Mouse (Mus musculus): ENCODE measurements at regions not wholly inside any gene's neighbourhood (a gene's known extent, or its start where the extent isn't known, plus 50 kb on each side); places are given as distances from the start of the nearest gene placed in this dataset.

DNA sequence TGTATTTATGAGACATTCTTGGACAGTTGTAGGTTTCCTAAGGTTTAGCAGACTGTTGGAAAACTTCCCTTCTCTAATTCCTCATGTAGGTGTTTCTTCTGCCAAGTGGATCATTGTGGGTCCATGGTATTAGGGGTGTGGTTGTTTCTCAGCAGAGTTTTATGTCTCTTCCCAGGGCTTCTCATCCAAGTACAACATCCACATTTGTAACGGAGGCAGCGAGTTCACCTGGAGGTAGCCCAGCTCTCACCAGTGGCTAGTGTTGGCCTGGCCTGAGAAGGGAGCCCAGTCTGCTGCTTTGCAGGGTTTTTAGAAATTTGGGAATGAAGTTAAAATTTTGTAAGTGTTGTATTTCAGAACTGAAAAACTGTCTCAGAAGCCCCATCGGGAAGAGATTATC, 122.4 kb downstream of the Wnt5a start:
- no peak for DNase-seq

DNA sequence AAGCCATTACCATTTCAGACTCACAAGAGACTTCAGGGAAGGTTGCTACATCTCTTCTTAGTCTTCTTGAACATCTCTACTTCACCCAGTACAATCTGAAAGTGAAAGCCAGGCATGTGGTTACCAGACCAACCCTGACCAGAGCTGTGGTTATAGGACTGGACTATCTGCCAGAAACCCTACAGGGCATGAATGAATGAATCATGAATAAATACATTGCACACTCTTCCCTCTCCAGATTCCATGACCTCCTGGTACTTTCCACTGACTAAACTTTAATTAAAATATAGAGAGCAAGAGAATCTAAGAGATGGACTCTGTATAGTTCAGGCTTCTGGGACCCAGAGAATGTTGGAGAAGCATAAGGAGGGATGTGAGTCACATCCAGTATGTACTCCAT, 130.6 kb downstream of the Wnt5a start:
- DNase-seq: no peak

DNA sequence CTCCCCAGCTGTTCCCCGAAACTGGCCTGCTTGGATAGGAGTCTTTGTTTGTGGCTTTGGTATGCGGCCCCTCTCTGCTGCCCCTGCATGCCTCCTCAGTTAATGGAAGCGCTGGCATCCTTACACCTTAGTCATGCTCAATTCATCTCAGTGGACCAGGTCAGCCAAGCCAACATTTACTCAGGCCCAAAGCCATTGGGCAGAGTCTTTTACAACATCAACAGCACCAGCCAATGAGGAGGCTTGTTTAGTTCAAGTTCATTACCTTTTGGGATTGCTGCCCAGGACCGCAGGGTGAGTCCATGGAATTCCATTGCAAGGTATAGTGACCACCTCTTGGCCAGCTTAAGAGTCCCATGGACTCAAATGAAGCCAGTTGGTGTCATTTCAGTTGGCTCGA, 134.5 kb downstream of the Wnt5a start:
- no peak for DNase-seq

DNA sequence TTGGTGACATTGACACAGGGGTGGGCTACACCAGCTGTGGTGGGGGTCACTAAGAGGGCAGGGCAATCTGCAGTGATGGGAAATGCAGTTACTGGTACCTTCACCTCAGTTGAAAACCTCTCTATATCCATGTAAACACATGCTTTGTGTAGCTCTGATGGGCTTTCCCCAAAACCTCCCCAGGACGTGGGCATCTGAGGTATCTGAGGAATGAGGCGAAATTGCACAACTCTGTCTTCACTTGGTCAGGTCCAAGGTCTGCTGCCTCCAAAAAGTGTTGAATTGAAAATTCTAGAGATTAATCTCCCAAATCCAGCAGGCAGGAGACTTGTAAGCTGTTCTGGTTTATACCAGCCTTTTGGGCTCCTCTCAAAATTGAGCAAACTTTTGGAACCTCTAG, 141.3 kb downstream of the Wnt5a start:
- DNase-seq: no peak

DNA sequence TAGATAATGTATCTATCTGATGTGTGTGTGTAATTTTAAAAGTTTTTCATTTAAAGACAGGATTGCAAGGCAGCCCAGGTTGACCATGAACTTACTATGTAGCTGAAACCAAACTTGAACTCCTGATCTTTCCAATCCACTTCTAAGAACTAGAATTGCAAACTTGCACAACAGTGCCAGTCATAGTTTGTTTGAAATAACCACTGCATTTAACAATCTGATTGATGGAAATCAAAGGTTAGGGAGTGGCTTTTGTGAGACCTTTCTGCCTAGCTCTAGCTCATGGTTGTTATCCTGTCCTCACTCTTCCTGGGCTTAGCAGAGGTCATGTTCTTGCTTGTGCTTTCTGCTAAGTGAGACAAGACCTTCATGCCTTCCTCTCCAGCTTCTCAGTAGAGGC, 144.9 kb downstream of the Wnt5a start:
- no peak for DNase-seq

DNA sequence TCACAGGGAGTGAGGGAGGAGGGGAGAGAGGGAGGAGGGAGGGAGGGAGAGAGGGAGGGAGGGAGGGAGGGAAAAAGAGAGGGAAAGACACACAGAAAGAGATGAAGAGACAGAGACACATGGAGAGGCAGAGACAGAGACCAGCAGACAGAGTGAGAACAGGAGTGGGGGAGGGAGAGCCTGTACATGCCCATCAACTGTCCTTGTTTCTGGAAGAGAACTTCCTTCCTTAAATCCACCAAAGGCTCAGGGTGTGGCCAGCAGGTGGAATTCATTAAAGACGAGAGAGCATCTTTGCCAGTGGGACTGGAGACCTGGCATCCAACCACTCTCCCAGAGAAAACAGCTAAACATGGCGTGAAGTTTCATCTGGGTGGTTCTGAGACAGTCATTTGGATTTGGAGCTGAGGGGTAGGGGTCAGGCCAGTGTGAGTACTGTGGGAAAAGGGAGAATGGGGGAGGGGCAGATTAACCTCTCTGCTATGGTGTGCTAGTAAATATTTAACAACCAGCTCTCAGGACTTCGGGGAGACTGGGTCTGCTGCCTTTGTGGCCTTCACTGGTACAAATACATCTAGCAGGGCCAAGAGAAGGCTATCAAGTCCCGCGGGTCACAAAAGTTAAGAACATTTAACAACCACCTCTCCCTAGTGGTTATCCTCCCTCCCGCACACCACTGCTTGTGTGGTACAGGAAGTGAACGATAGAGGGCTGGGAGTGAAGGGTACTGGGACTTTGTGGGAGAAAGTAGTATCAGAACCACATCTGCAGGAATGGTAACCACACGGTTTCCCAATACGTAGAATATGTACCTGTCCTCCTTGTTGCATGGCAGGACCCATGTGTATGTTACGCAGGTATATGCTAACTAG, 148.7 kb downstream of the Wnt5a start:
- peak; percentile 37 for DNase-seq

DNA sequence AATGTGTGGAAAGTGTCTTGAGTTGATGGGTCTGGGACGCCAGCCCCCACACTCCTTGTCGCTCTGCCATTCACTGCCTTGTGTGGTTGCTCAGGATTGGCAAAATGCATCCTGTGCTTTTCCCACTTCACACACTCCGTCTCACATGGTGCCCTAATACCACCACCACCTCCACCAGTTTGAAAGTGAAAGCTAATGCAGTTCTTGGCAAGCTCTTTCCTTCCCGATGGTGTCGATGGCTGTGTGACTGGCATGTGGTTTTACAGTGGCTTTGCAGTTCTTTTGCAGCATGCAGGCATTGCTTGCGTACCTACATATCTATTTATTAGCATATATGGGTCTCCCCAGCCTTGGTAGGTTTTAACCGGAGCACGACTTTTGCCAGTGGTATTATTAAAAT, 152.7 kb downstream of the Wnt5a start:
- DNase-seq: no peak

DNA sequence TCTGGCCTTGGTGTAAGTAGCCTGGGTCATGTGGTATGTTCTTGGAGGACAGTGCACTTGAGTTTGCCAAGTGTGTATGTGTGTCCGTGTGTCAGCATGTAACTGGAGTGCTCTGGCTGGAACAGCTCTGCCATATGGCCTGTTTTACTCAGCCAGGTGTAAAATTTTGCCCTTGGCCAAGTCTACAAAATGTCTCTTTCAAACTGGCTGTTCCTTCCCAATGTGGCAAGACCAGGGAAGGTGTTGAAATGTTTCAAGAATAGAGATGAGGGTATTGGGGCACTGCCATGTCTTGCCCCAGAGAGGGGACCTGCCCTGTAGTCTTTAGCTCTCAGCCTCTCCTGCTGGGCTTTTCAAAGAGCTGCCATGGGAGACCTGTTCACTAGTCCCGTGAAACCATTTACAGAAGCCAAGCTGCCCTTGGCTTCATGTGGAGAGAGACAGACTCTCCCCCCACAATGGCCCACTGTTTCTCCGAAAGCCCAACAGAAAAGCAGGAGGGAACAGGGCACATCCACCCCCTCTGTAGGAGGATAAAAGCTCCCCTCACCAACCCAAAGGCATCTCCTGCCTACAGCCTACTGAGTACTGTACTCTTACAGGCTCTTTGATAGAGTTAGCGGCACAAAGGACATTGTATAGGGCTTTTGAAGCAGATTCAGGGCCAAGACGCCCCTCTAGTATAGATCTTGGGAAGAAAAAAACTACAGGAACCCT, 156.5 kb downstream of the Wnt5a start:
- no peak for DNase-seq

DNA sequence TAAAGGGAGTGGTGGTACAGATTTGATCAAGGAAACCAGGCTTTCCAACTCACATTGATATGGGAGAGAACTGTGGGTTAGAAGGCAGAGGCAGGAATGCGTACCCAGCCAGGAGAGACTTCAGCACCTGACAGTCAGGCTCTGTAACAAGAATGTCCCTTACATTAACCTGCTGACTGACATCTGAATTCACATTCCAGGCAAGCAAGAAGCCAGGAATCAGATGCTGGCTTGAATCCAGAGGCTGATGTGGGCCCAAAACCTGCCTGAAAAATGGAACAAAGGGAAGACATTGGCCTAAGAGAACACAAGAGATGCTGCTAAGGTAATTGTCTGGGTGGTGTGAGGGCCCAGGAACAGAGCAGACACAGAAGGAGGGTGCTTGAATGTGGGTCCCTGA, 158.8 kb downstream of the Wnt5a start:
- peak; percentile 49 for DNase-seq

DNA sequence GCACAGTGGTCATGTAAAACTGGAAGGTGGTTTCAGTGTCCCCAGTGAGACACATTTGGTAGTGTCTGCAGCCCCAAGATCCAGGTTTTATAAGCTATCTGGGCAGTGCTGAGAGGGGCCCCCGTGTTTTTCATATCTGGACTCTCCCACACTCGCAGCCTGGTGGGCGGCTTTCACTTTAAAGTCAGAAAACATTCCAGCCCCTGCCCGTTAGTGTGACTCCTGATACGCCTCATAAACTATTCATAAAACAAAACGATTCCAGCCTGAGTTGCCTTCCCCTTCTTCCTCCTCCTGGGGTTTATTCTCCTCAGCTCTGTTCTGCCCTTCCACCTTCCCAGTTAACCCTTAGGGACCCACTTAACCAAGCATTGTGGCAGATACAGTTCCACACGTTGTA, 159.6 kb downstream of the Wnt5a start:
- peak; percentile 34 for DNase-seq

DNA sequence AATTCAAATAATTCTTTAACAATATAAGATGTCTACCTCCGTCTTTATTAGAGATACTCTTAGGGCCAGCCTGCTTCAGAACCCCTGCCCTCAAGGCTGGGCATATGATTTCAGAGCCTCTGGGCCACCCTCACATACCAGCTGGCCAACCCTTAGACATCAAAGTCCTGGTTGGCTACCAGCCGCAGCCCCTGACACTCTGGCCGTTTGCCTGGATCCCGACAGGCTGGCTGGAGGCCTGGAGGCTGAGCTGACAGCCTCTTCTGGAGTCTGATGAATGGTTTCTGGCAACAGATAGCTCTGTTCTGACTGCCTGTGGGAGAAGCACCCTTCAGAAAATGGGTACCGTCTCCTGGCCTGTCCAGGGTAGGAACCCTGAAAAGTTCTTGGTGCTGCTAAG, 170.9 kb downstream of the Wnt5a start:
- peak; percentile 74 for DNase-seq

DNA sequence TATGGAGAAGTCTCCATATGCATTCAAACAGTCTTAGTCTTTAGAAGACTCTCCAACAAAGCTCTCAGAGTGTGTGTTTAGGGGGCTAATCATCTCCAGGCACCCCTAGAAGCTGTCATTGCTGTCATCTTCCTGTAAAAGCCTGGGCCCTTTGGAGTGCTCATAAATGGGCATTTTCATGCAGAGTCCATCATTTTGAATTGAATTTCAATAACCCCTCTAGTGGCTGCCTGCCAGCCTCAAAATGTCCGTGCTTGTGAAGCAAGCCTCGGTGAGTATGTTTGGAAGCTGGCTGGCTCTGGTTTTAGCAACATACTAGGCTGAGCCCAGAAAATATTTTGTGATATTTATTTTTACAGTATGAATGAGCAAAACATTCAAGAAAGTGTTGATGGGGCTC, 195.2 kb downstream of the Wnt5a start:
- no peak for DNase-seq

DNA sequence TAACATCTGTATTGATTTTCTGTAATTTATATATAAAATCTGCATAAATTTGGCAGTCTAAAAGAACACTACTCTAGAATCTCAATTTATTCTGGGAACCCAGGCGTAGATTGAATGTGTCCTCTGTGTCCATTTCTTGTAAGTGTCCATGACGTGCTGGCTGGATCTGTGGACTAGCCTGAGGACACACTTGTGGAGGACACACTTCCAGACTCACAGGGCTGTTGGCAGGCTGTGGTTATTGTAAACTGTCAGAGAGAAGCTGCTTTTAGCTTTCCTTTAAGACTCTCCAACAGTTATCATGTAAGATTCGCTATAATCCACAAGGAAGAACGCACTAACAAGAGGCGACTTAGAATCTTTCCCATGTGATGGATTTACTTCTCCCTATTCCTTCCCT, 200.2 kb downstream of the Wnt5a start:
- no peak for DNase-seq

DNA sequence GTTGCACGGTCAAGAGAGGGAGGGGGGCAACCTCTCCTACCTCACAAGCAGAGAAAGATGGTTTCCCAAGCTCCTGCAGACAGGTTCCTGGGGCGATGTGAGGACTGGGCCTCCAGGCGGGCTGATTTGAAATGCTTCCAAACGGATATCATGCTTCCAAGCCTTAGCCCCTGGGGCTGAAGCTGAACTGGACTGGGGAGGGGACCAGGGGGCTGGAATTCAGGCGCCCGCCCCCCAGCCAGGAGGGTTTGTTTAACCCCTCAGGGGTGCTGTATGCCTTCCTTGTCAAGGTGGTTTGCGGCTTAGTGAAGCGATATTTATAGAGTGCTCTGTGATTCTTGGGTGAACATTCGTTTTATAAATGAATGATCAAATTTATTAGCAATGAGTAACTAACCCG, 210.0 kb downstream of the Wnt5a start:
- no peak for DNase-seq

DNA sequence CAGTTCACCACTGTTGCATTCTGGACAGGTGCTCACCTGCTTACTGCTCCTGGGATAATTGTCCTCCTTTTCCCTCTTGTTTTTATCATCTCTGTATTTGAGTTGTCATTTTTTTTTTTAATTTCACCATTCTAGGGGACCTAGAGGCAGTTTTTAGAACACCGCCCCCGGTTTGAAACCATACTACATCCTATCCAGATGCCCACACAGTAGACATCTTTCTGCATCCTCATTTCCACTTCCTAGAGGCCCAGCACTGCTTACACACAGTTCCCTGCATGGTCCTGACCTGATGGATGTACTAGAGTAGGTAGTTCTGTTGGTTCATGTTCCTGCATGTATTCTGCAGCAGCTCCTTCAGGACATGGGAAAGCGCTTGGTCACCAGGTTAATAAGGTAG, 216.0 kb downstream of the Wnt5a start:
- no peak for DNase-seq

DNA sequence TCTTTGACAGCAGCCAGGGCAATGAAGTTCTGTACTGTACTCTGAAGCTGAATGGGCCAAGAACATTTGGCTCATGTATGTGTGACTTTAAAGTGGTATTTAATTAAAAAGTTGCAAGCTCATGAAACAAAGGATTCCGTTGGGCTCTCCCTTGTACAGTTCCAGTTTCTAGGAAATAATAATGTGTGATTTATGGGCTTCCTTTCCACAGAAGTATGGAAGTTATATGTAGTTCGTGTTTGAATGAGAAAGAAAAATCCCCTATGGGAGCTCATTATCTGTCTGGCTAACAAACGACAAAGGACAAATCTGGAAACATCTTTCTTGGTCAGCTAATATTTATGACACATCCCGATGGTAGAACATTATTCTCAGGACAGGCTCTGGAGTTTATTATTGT, 221.1 kb downstream of the Wnt5a start:
- DNase-seq: no peak

DNA sequence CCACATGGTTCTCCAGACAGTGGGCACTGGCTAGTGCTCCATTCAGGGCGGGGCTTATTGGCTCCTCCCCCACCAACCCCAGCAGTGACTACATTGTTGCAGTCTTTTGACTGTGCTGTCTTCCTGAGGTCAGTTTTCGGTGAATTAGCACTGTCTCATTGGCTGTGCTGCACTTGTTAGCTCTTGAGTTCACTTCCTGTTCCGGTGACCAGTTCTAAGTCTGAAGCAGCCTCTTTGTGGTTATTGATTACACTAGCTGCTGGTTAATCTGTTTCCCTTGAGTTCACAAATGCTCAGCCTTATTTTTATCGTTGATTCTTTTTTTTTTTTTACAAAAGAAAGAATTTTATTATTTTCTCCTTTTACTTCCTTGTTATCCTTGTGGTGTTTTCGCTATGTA, 228.9 kb downstream of the Wnt5a start:
- no peak for DNase-seq

DNA sequence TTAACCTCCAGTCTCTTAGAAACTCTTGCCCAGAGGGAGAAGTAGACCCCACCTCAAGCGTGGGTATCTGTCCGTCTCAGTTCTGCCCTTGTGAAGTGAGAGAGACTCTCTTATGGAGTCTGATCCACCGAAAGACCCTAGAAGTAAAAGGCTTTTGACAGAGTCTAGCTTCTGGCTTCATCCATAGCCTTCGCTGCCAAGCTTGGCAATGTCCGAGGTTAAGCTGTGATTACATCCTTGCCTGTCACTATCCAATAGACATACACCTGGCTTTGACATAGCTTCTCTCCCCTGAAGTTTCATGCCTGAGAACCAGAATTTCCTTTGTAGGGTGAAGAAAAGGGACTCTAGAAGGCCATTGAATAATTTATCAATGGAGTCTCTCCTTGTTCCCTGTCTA, 230.9 kb downstream of the Wnt5a start:
- no peak for DNase-seq

DNA sequence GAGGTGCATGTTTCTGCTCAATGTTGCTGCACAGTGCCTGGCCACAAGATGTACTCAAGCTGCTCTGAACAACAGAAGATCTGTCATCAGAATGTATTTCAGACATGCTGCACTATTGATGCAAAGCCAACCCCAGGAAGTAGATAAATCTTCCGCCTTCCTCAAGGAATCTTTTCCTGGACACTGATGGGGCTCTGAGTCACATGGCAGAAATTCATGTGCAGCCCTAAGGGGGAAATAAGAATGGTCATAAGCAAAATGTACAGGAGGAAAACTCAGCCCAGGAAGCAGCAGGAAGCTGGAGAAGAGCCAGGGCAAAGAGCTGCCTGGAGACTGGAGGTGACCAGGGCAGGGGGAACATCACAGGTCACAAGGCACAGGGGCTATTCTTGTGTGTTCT, 235.5 kb downstream of the Wnt5a start:
- peak; percentile 15 for DNase-seq

DNA sequence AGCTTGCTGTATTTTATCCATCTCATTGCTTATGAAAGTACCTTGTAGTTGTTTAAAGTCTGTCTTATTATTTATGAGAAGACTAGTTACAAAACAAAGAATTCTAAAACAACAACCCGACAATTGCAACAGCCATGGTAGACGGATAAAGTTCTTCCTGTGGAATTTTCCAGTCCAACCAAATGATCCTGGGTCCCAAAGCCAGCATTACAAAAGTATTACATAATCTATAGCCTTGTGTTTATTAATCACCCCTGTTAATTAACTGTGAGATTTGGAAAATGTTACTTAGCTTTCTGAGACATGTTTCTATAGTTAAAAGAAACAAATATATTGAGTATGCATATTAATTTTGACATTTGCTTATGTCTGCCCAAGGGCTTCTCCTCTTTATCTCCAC, 236.9 kb downstream of the Wnt5a start:
- DNase-seq: no peak

DNA sequence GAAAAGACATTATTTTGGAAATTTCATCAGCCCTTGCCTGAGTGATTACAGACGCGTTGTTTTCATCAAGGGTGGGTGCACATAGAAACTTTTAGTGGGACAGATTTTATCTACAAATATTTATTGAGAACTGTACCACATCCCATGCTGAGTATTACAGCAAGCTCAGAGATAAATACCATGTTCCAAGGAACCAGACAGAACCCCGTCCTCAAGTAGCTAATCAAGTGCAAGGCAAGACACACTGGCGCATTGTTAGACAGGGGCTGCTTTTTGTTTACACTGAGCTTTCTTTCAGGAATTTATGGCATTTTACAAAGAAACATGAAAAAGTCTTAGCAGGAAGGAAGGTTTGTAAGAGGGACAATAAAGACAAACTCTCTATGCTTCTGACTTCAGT, 239.1 kb downstream of the Wnt5a start:
- no peak for DNase-seq

DNA sequence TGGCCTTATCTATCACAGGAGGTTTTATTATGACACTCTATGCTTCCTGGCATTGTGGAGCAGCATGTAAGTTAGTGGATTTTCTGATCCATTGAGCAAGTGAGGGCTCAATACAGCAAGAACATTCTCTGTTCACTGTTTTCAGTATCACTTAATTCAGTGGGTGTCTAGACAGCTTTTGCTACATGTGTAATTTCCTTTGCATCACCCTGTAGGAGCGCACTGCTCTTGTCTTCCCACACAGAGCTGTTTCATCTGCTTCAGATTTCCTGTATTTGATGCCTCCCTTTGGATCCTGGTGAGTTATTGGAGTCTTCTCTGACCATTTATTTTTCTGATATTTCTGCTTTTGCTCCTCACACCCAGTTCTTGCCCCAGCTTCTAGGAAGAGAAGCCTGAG, 245.8 kb downstream of the Wnt5a start:
- DNase-seq: no peak

DNA sequence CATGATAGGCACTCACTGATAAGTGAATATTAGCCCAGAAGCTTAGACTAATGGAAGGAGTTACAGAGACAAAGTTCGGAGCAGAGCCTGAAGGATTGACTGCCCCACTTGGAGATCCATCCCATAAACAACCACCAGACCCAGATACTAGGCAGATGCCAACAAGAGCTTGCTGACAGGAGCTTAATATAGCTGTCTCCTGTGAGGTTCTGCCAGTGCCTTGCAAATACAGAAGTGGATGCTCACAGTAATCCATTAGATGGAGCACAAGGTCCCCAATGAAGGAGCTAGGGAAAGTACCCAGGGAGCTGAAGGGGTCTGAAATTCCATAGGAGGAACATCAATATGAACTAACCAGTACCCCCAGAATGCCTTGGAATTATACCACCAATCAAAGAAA, 252.8 kb upstream of the Lrtm1 start:
- DNase-seq: no peak

DNA sequence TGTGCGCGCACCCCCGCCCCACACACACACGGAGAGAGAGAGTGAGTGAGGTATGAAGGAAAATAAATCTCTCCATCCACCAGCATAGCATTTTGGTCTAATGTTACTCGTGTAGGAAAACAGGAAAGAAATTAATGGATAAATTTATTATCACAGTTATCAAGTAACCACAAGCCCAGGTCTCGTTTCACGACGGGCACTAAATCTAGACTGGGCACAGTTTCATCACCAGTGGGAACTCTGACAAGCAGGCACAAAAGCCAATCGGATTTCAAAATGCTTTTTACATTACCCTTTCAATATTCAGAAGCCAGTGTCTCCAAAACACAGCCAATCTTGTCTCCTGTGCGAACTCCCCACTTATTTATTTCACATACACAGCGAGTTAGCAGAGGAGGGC, 244.9 kb upstream of the Lrtm1 start:
- DNase-seq: no peak

DNA sequence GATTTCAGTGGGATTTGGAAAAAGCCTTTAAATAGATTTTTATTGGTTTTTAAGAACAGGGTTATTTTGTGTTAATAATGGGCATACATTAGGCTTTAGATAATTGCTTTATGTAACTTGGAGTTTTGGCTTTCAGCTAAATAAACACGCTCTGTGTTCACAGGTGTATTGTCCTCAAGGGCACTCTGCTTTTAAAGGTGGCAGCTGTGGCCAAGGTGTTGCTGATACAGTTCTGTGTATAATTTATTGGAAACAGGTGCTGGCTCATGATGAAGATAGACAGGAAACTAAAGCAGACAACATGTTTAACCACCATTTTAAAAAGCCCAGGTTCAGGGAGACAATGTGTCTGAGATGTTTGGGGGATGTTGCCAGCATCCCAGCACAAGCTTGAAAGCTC, 242.3 kb upstream of the Lrtm1 start:
- DNase-seq: no peak
